Mouse (Mus musculus) midbrain, embryonic 16.5 days (tissue): Measurements from ENCODE around the gene Sin3a. TPM values are rescaled to one million over a fixed set of nuclear protein-coding genes. Genes with fewer than 3 reads are reported as not detected.

Experiments
- ATAC-seq: fragments of 200-750 bp; cut with Nextera tagmentation; 2 replicates; pipeline ENCODE4 v1.8.0; 2017; ENCODE audit warnings: moderate TSS enrichment
- H3K27ac ChIP-seq: fragments of 300-500 bp; sonication (generic); 2 replicates; pipeline ENCODE4 v1.5.1; 2014; ENCODE audit warnings: mild to moderate bottlenecking, low read length, mixed read lengths
- H3K27me3 ChIP-seq: fragments of 300-500 bp; sonication (generic); 2 replicates; pipeline ENCODE4 v1.6.1; 2014; ENCODE audit warnings: low read depth, low read length, mixed read lengths; ENCODE audit not compliant: control insufficient read depth, insufficient read depth
- H3K36me3 ChIP-seq: fragments of 300-500 bp; sonication (generic); 2 replicates; pipeline ENCODE4 v1.6.1; 2014; ENCODE audit warnings: mild to moderate bottlenecking, low read length, moderate library complexity, mixed read lengths; ENCODE audit not compliant: control insufficient read depth, insufficient read depth
- H3K4me1 ChIP-seq: fragments of 300-500 bp; sonication (generic); 2 replicates; pipeline ENCODE4 v1.6.1; 2014; ENCODE audit warnings: mild to moderate bottlenecking, low read length, mixed read lengths; ENCODE audit not compliant: control insufficient read depth, insufficient read depth
- H3K4me2 ChIP-seq: fragments of 300-500 bp; sonication (generic); 2 replicates; pipeline ENCODE4 v1.6.1; 2014; ENCODE audit warnings: mild to moderate bottlenecking, low read length, mixed read lengths
- H3K4me3 ChIP-seq: fragments of 300-500 bp; sonication (generic); 2 replicates; pipeline ENCODE4 v1.5.1; 2014; ENCODE audit warnings: low read depth, mild to moderate bottlenecking, low read length, moderate library complexity, mixed read lengths
- H3K9ac ChIP-seq: fragments of 300-500 bp; sonication (generic); 2 replicates; pipeline ENCODE4 v1.6.1; 2014; ENCODE audit warnings: low read depth, low read length, mixed read lengths
- H3K9me3 ChIP-seq: fragments of 300-500 bp; sonication (generic); replicated peaks from 2 replicates; pipeline ENCODE4 v1.6.1; 2014; ENCODE audit warnings: mild to moderate bottlenecking, low read length, mixed read lengths; ENCODE audit not compliant: control insufficient read depth, poor library complexity, severe bottlenecking
- WGBS: fragments of 180-500 bp; shearing (Covaris S2); extraction: QIAGEN DNeasy Blood & Tissue Kit; methylation state at CpG from one replicate; pipeline ENCODE4 v1.1.7; 2014; 5-methylcytosine and 5-hydroxymethylcytosine counted together
- polyA plus RNA-seq: library from polyadenylated mRNA; unstranded; fragments of >200 nt; fragmentation: Nextera tagmentation; extraction: Ambion mirVana; gene quantifications from 2 replicates; pipeline ENCODE4 v1.2.1, GENCODE M21; 2015

Sin3a gene
- polyA plus RNA-seq, 1 experiment from 2014 or later, result 21.8 TPM

DNA sequence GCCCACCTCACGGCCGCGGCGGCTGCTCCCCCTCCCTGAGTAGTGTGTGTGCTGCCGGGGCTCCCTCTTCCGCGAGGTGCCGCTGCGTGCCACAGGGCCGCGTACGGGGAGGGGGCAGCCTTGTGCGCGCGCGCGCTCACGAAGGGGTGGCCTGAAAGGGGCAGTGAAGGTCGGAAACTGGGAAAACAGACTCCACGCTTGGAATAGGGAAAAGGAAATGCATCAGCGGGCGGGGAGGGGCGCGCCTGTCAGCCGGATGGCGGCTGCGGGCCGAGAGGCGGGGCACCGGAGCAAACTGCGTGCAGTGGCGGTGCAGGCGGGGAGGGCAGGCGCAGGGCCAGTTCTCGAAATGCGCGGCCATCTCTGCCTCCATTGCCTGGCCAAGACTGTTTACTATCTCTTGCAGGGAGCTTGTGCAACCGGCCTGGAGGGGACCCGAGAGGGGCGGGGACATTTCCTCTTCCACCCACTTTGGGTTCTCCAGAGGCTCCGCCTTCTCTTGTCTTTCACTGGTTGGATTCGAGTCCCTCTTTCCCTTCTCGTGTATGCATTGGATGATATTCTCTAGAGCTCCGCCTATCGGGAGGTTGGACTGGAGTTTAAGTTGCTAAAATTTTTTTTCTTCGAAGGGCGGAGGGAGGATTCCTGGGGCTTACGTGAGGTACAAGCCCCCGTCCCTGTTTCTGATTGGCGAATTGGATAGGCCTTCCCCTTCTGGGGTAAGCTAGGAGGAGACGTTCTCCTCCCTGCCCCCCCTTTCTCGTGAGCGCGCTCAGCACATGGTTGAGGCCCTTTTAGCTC, 1.3 kb downstream of the Sin3a start:
- Histone ChIP-seq H3K4me2 (peak overlapping the region; percentile 91), H3K4me3 (peak overlapping the region; percentile 77), H3K27ac (peak overlapping the region; percentile 93), H3K36me3 (no peaks in the 10 kb centered on the region), H3K4me1 (peaks cover 27% of the 10 kb centered on the region), H3K9ac (peak overlapping the region; percentile 73), H3K9me3 (no peaks in the 10 kb centered on the region), H3K27me3 (no peaks in the 10 kb centered on the region)
- WGBS, result under 1% methylated on average over 54 of the region's 54 CpGs
- ATAC-seq, result peak; percentile 69

DNA sequence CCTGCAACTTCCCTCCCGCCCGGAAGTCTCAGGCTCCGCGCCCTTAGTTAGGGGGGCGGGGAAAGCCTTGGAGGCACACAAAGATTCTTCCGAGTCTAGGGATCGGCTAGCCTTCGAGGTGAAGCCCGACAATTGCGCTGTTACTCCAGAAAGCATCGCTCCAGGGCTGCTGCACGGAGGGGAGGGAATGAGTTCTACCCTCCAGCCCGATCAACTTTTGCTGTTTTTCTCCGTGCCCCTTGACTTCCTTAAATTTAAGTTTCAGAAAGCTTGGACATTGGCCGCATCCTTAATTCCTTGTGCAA, 1.9 kb downstream of the Sin3a start:
- H3K4me2 ChIP-seq, result peak overlapping the region; percentile 91
- peak overlapping the region; percentile 77 for H3K4me3 ChIP-seq
- no peak for ATAC-seq
- peaks cover 28% of the 10 kb centered on the region for H3K4me1 ChIP-seq
- no peaks in the 10 kb centered on the region for H3K9me3 ChIP-seq
- no peaks in the 10 kb centered on the region for H3K36me3 ChIP-seq
- no peaks in the 10 kb centered on the region for H3K27me3 ChIP-seq
- peak overlapping the region; percentile 73 for H3K27ac ChIP-seq
- under 1% methylated on average over 15 of the region's 15 CpGs for WGBS
- H3K9ac ChIP-seq, result peak overlapping the region; percentile 54

DNA sequence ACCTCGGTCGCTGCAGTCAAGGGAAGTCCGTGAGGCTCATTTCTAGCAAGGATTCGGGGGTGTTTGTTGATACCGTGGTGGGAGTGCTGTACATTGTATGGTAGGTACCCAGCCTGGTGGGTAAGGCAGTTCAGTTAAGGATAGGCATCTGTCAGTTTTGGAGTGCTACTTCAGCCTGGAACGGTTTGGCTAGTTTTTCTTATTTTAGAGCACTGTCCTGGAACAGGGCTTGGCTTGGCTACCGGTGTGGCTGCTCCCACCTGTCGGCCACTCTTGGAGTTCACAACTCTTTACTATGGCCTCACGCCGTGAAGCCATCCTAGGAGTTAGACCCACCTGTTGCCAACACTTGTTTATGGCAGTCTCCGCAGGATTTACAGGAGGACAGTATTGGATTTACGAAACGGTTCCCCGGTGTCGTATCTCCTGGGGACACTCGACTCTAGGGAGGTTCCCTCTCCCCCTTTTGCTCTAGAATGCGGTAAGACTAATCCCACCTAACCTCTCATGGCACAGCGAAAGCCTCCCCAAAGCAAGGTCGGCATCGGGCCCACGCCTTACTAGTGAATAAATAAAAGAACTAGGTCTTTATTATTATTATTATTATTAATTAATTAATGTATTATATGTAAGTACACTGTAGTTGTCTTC, 2.5 kb downstream of the Sin3a start:
- Histone ChIP-seq H3K27me3 (no peaks in the 10 kb centered on the region), H3K36me3 (no peaks in the 10 kb centered on the region), H3K4me3 (peak overlapping the region; percentile 77), H3K27ac (peak overlapping the region; percentile 73), H3K9ac (peak overlapping the region; percentile 54), H3K4me2 (peak overlapping the region; percentile 91), H3K4me1 (peaks cover 28% of the 10 kb centered on the region), H3K9me3 (no peaks in the 10 kb centered on the region)
- 4% methylated on average over 21 of the region's 21 CpGs for WGBS
- no peak for ATAC-seq

DNA sequence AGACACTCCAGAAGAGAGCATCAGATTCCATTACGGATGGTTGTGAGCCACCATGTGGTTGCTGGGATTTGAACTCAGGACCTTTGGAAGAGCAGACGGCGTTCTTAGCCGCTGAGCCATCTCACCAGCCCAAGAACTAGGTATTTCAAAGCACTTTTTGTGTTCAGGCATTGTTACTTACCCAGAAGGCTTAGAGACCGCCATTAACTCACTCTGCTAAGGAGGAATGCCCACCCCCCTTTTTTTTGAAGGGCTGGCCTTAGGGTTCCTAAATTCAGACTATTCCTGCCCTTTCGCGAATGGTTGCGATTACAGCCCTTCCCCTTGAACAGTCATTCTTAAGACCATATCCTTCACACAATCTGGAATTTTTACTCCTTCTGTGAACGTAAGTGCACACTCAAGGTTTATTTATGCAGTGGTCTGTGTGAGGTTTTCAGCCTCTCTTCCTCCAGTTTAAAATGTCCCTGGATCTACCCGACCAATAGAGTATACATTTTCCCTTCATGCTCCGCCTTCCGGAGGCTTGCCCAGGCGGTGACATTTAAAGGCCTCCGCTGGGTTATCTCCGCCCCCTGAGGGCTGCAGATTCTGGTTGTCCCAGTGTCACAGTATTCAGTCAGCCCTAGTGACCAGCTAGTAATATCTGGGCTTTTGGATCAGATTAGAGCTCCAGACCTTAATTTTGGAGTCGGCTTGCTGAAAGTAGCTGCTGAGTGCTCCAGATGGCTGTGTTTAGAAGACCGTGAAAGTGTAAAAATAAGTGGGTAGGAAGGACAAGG, 3.2 kb downstream of the Sin3a start:
- Histone ChIP-seq H3K4me2 (peak overlapping the region; percentile 91), H3K36me3 (no peaks in the 10 kb centered on the region), H3K9me3 (no peaks in the 10 kb centered on the region), H3K9ac (peak overlapping the region; percentile 60), H3K4me1 (peaks cover 28% of the 10 kb centered on the region), H3K27me3 (no peaks in the 10 kb centered on the region), H3K4me3 (peak overlapping the region; percentile 53), H3K27ac (peak overlapping the region; percentile 86)
- 4% methylated on average over 17 of the region's 17 CpGs for WGBS
- no peak for ATAC-seq

DNA sequence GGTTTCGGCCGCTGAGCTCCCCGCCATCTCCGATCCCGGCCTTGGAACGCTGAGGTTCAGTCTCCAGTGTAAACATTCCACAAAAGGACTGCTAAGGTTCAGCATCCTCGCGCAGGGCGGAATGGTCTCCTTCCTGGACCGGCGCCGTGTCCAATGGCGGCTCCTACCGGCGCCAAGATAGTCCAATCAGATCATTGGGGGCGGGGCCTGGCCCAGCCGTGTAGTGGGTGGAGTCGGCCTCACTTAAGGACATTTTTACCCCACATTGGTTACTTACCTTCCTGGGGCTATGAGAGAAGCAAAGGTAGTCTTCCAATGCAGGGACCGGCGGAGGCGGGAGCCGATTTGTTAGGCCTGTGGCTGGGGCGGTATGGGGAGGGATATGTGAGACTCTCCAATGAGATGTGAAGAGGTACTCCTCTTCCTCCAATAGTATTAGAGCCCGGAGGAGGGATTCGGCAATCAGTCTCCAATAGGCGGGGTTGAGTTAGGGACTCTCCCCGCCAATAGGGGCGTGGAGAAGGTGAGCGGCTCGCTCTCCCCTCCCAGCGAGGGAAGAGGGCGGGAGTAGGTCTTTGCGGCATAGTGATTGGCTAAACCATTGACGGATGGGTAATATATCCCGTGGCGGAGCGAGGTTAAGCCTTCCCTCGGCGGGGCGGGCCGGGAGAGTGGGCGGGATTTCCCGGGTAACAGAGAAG, 4.0 kb downstream of the Sin3a start:
- Histone ChIP-seq H3K9me3 (no peaks in the 10 kb centered on the region), H3K4me3 (peak overlapping the region; percentile 93), H3K27ac (peak overlapping the region; percentile 98), H3K36me3 (no peaks in the 10 kb centered on the region), H3K4me2 (peak overlapping the region; percentile 91), H3K27me3 (no peaks in the 10 kb centered on the region), H3K4me1 (peaks cover 28% of the 10 kb centered on the region), H3K9ac (peak overlapping the region; percentile 86)
- under 1% methylated on average over 39 of the region's 43 CpGs for WGBS
- ATAC-seq, result peak; percentile 91

DNA sequence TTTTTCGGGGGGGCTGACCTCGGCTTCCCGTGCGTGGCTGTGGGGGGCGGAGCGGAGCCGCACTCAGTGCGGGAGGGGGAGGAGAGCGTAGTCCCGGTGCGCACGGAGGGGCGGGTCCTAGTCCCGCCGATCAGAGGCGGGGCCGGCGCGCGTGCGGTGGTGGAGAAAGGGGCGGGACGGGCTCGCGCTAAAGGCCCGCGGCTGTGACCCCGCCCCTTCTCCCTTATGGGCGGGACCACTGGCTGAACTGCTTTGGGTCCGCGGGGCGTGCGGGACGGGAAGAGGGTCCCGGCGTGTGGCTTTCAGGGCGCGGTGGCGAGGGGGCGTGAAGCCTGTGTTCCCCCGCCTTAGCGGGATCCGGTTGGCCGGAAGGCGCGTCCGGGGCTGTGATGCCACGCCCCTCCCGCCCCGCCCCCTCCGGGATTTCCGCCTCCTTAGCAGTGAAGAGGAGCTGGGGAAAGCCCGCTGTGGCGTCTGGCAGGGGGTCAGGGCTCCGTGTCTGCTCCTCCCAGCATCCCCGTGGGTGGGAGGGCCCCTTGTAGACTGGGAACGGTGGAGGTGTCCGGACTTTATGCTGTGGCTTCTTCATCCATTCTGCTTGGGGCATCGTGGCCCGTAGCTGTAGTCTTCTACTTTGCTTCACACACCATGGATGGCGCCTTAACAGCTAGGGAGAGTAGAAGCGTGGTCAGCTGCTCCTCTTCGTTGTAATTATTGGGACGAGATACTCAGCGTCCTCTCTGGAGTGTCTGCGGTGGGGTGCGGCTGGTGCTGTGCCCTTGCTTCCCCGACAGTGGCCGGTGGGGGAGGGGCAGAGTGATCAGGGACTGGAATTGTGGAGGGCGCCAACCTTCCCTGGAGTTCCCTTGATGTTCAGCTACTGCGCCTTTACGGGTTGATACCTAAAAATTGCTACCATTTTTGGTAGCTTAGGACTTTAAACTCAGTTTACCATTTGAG, 5.1 kb downstream of the Sin3a start:
- peak overlapping the region; percentile 86 for H3K9ac ChIP-seq
- H3K27ac ChIP-seq, result peak overlapping the region; percentile 98
- peak; percentile 16 for ATAC-seq
- H3K9me3 ChIP-seq, result no peaks in the 10 kb centered on the region
- no peaks in the 10 kb centered on the region for H3K27me3 ChIP-seq
- no peaks in the 10 kb centered on the region for H3K36me3 ChIP-seq
- peak overlapping the region; percentile 87 for H3K4me2 ChIP-seq
- under 1% methylated on average over 64 of the region's 72 CpGs for WGBS
- peaks cover 28% of the 10 kb centered on the region for H3K4me1 ChIP-seq
- H3K4me3 ChIP-seq, result peak overlapping the region; percentile 93

DNA sequence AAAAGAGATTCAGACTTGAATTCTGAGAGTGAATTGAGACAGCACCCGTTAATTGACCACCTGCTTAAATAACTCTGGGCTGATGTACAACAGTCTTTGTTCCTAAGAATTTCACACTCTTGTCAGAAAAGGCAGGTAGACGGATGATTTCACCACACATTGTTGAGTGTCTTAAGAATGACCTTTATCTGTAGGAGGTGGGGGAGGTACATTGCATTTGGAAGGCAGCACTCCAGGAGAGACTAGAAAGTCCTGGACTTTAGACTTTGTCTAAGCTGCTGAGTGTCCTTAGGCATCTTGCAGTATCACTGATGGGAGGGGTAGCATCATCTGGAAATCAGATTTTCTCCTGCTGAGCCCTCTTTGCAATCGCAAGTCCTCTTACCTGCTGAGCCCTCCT, 10.4 kb downstream of the Sin3a start:
- Histone ChIP-seq H3K27me3 (no peaks in the 10 kb centered on the region), H3K9me3 (no peaks in the 10 kb centered on the region), H3K4me3 (no peak overlapping the region), H3K9ac (no peak overlapping the region), H3K4me1 (peaks cover 11% of the 10 kb centered on the region), H3K27ac (no peak overlapping the region), H3K4me2 (no peak overlapping the region), H3K36me3 (peaks cover 2% of the 10 kb centered on the region; the same call in 1 of the 2 replicates)
- 81% methylated on average over 3 of the region's 3 CpGs for WGBS
- no peak for ATAC-seq

DNA sequence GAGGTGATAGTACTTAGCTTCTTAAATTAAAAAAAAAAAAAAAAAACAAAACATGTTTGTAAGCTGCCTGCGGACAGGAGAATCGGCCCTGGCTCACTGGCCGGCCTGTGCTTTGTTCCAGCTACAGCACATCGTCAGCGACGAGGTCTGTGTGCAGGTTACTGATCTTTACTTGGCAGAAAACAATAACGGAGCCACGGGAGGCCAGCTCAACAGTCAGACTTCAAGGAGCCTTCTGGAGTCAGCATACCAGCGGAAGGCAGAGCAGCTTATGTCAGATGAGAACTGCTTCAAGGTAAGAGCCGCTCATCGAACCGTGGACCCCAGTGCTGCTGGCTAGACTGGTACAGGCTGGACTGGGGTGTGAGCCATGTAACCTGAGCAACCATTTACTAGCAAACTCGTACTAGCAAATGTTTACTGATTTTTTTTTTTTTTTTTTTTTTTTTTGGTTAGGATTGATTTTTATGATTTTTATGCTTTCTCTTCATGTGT, 45.5 kb downstream of the Sin3a start:
- no peak overlapping the region for H3K4me3 ChIP-seq
- no peaks in the 10 kb centered on the region for H3K4me1 ChIP-seq
- H3K9ac ChIP-seq, result no peak overlapping the region
- WGBS, result 88% methylated on average over 13 of the region's 13 CpGs
- H3K27ac ChIP-seq, result no peak overlapping the region
- H3K27me3 ChIP-seq, result no peaks in the 10 kb centered on the region
- H3K36me3 ChIP-seq, result peaks cover 41% of the 10 kb centered on the region
- no peaks in the 10 kb centered on the region for H3K9me3 ChIP-seq
- no peak for ATAC-seq
- H3K4me2 ChIP-seq, result no peak overlapping the region
